Mouse (Mus musculus): Measurements from ENCODE around the gene Zfp488. TPM values are rescaled to one million over a fixed set of nuclear protein-coding genes. Genes with fewer than 3 reads are reported as not detected.
A peak's percentile ranks its signal among the peaks of the same experiment; 100 is the strongest.

Gene Zfp488
- polyA plus RNA-seq, 1 experiment from 2014 or later, result 1.5 TPM

GRCm38 (mm10) chr14:33993521-33994289, 15.1 kb upstream of the Zfp488 start:
- Histone ChIP-seq H3K9me3 (ENCODE audit: control insufficient read depth, low read length) (no peaks in the 10 kb centered on the region), H3K27ac (ENCODE audit: low read depth, low read length) (no peak overlapping the region), H3K27me3 (replicated peaks; ENCODE audit: control insufficient read depth, insufficient read depth, low read length) (no peaks in the 10 kb centered on the region), H3K9ac (ENCODE audit: low read depth, low read length) (no peak overlapping the region), H3K36me3 (ENCODE audit: control insufficient read depth, insufficient read depth, low read length) (no peaks in the 10 kb centered on the region), H3K4me1 (ENCODE audit: control insufficient read depth, insufficient read depth, low read depth, low read length) (no peaks in the 10 kb centered on the region), H3K4me2 (ENCODE audit: low read length) (no peak overlapping the region), H3K4me3 (ENCODE audit: low read length) (no peak overlapping the region)
- WGBS, result 88% methylated on average over 6 of the region's 6 CpGs
- ATAC-seq, result no peak

GRCm38 (mm10) chr14:33993051-33993450, 14.5 kb upstream of the Zfp488 start:
- 93% methylated on average over 9 of the region's 9 CpGs for WGBS
- Histone ChIP-seq H3K4me2 (ENCODE audit: low read length) (no peak overlapping the region), H3K9me3 (ENCODE audit: control insufficient read depth, low read length) (no peaks in the 10 kb centered on the region), H3K36me3 (ENCODE audit: control insufficient read depth, insufficient read depth, low read length) (no peaks in the 10 kb centered on the region), H3K4me1 (ENCODE audit: control insufficient read depth, insufficient read depth, low read depth, low read length) (no peaks in the 10 kb centered on the region), H3K27ac (ENCODE audit: low read depth, low read length) (no peak overlapping the region), H3K9ac (ENCODE audit: low read depth, low read length) (no peak overlapping the region), H3K4me3 (ENCODE audit: low read length) (no peak overlapping the region), H3K27me3 (replicated peaks; ENCODE audit: control insufficient read depth, insufficient read depth, low read length) (no peaks in the 10 kb centered on the region)
- no peak for ATAC-seq

DNA sequence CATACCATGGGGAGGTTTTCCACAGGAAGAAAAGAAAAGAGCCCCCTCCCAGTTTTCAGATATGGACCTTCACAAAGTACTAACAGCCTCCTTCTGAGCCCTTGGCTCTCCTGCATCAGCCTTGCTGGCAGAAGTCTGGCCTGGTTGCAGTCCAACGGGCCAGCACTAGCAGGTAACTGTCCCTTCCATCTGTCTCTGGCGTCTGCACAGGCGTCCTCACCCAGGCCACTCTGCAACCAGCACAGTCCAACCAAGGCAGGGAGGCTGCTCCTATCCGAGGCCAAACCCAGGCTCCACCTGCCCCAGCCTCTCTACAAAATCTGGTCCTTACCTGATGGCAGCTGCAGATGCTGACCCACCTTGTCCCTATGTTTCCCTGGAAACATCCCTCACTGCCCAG, 13.4 kb upstream of the Zfp488 start:
- no peak overlapping the region for H3K9ac ChIP-seq (ENCODE audit: low read depth, low read length)
- no peak overlapping the region for H3K27ac ChIP-seq (ENCODE audit: low read depth, low read length)
- no peaks in the 10 kb centered on the region for H3K27me3 ChIP-seq (replicated peaks; ENCODE audit: control insufficient read depth, insufficient read depth, low read length)
- no peak overlapping the region for H3K4me2 ChIP-seq (ENCODE audit: low read length)
- no peaks in the 10 kb centered on the region for H3K36me3 ChIP-seq (ENCODE audit: control insufficient read depth, insufficient read depth, low read length)
- 80% methylated on average over 4 of the region's 4 CpGs for WGBS
- no peak for ATAC-seq
- H3K4me1 ChIP-seq (ENCODE audit: control insufficient read depth, insufficient read depth, low read depth, low read length), result no peaks in the 10 kb centered on the region
- H3K4me3 ChIP-seq (ENCODE audit: low read length), result no peak overlapping the region
- H3K9me3 ChIP-seq (ENCODE audit: control insufficient read depth, low read length), result no peaks in the 10 kb centered on the region

DNA sequence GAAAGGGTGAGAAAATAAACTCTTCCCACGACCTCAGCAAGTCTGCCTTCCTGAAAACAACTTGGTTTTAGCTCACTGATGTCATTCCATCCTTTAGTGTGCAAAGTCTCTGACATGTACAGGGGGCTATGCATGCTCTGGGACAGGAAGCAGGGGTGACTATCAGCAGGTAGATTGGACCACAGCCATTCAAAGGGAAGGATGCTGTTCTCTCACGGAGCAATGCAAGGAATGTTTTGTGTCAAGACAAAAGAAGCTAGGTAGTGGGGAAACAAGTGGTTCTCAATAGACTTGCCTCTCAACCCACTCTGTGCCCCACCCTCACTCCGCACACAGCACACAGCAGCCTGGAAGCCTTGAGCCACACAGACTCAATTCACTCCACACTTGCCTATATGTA, 10.6 kb upstream of the Zfp488 start:
- WGBS, result 52% methylated on average over 3 of the region's 3 CpGs
- no peak for ATAC-seq
- Histone ChIP-seq H3K9ac (ENCODE audit: low read depth, low read length) (no peak overlapping the region), H3K4me1 (ENCODE audit: control insufficient read depth, insufficient read depth, low read depth, low read length) (no peaks in the 10 kb centered on the region), H3K4me2 (ENCODE audit: low read length) (no peak overlapping the region), H3K9me3 (ENCODE audit: control insufficient read depth, low read length) (no peaks in the 10 kb centered on the region), H3K27me3 (replicated peaks; ENCODE audit: control insufficient read depth, insufficient read depth, low read length) (no peaks in the 10 kb centered on the region), H3K27ac (ENCODE audit: low read depth, low read length) (no peak overlapping the region), H3K36me3 (ENCODE audit: control insufficient read depth, insufficient read depth, low read length) (no peaks in the 10 kb centered on the region), H3K4me3 (ENCODE audit: low read length) (no peak overlapping the region)

- H3K9me3 ChIP-seq (ENCODE audit: control insufficient read depth, low read length), result no peaks in the 10 kb centered on the region
- H3K27ac ChIP-seq (ENCODE audit: low read depth, low read length), result no peak overlapping the region
- no peak for ATAC-seq
- H3K27me3 ChIP-seq (replicated peaks; ENCODE audit: control insufficient read depth, insufficient read depth, low read length), result peaks cover 4% of the 10 kb centered on the region; the same call in 1 of the 2 replicates
- H3K36me3 ChIP-seq (ENCODE audit: control insufficient read depth, insufficient read depth, low read length), result no peaks in the 10 kb centered on the region
- 21% methylated on average over 7 of the region's 7 CpGs for WGBS
- H3K4me2 ChIP-seq (ENCODE audit: low read length), result peak overlapping the region; percentile 85
- H3K9ac ChIP-seq (ENCODE audit: low read depth, low read length), result peak overlapping the region; percentile 43; the same call in 1 of the 2 replicates
- peaks cover 5% of the 10 kb centered on the region; the same call in 1 of the 2 replicates for H3K4me1 ChIP-seq (ENCODE audit: control insufficient read depth, insufficient read depth, low read depth, low read length)
- H3K4me3 ChIP-seq (ENCODE audit: low read length), result peak overlapping the region; percentile 46; the same call in 1 of the 2 replicates
Measured at GRCm38 (mm10) chr14:33977748-33978147, 816 bp downstream of the Zfp488 start.

GRCm38 (mm10) chr14:33974752-33975151, 3.8 kb downstream of the Zfp488 start:
- Histone ChIP-seq H3K9me3 (ENCODE audit: control insufficient read depth, low read length) (no peaks in the 10 kb centered on the region), H3K4me3 (ENCODE audit: low read length) (no peak overlapping the region), H3K9ac (ENCODE audit: low read depth, low read length) (no peak overlapping the region), H3K27me3 (replicated peaks; ENCODE audit: control insufficient read depth, insufficient read depth, low read length) (peaks cover 4% of the 10 kb centered on the region; the same call in 1 of the 2 replicates), H3K4me1 (ENCODE audit: control insufficient read depth, insufficient read depth, low read depth, low read length) (peaks cover 5% of the 10 kb centered on the region; the same call in 1 of the 2 replicates), H3K4me2 (ENCODE audit: low read length) (no peak overlapping the region), H3K27ac (ENCODE audit: low read depth, low read length) (no peak overlapping the region), H3K36me3 (ENCODE audit: control insufficient read depth, insufficient read depth, low read length) (no peaks in the 10 kb centered on the region)
- ATAC-seq, result peak; percentile 57
- 42% methylated on average over 5 of the region's 5 CpGs for WGBS

- Histone ChIP-seq H3K4me2 (ENCODE audit: low read length) (no peak overlapping the region), H3K9me3 (ENCODE audit: control insufficient read depth, low read length) (no peaks in the 10 kb centered on the region), H3K36me3 (ENCODE audit: control insufficient read depth, insufficient read depth, low read length) (no peaks in the 10 kb centered on the region), H3K27ac (ENCODE audit: low read depth, low read length) (no peak overlapping the region), H3K27me3 (replicated peaks; ENCODE audit: control insufficient read depth, insufficient read depth, low read length) (no peaks in the 10 kb centered on the region), H3K4me1 (ENCODE audit: control insufficient read depth, insufficient read depth, low read depth, low read length) (no peaks in the 10 kb centered on the region), H3K9ac (ENCODE audit: low read depth, low read length) (no peak overlapping the region), H3K4me3 (ENCODE audit: low read length) (no peak overlapping the region)
- ATAC-seq, result no peak
- WGBS, result 59% methylated on average over 7 of the region's 7 CpGs
Measured at GRCm38 (mm10) chr14:33972679-33973078, 5.9 kb downstream of the Zfp488 start.

DNA sequence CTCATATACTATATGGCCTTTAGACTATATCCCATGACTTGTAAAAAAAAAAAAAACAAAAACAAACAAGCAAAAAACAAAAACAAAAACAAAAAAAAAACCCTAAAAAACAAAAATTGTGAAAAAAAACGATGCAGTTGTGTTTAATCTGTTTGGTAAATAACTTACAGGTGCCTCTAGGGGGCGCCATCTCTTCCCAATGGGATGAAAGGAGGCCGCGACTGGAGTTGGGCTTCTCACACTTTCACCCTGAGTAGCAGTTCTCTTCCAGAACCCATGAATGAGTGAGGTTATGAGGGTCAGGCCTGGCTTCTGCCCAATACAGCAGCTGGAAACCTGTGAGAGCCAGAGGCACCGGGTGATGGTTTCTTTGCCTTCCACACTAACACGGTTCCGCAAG, 12.9 kb downstream of the Zfp488 start:
- Histone ChIP-seq H3K4me2 (ENCODE audit: low read length) (no peak overlapping the region), H3K4me1 (ENCODE audit: control insufficient read depth, insufficient read depth, low read depth, low read length) (no peaks in the 10 kb centered on the region), H3K4me3 (ENCODE audit: low read length) (no peak overlapping the region), H3K27ac (ENCODE audit: low read depth, low read length) (no peak overlapping the region), H3K27me3 (replicated peaks; ENCODE audit: control insufficient read depth, insufficient read depth, low read length) (no peaks in the 10 kb centered on the region), H3K9ac (ENCODE audit: low read depth, low read length) (no peak overlapping the region), H3K36me3 (ENCODE audit: control insufficient read depth, insufficient read depth, low read length) (no peaks in the 10 kb centered on the region), H3K9me3 (ENCODE audit: control insufficient read depth, low read length) (no peaks in the 10 kb centered on the region)
- ATAC-seq, result no peak
- 67% methylated on average over 7 of the region's 7 CpGs for WGBS

DNA sequence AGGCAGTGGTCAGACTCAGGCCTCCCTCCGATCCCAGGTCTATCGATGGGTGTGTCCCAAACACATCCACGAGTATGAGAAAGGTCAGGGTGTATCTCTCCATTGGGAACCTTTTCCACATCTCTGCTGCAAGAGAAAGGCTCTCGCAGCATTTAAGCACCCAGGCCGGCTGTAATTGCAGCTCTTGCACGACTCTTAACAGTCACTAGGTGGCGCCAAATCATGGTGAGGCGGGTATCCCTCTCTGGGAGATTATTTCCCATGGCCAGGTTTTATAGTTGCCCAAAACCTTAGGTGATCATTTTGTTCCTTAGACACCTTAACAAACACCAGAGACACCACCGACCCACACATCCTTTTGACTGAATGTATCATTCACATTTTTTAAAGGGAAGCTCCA, 19.2 kb downstream of the Zfp488 start:
- WGBS, result 14% methylated on average over 9 of the region's 9 CpGs
- Histone ChIP-seq H3K4me2 (ENCODE audit: low read length) (no peak overlapping the region), H3K4me3 (ENCODE audit: low read length) (no peak overlapping the region), H3K27ac (ENCODE audit: low read depth, low read length) (no peak overlapping the region), H3K27me3 (replicated peaks; ENCODE audit: control insufficient read depth, insufficient read depth, low read length) (no peaks in the 10 kb centered on the region), H3K9ac (ENCODE audit: low read depth, low read length) (no peak overlapping the region), H3K4me1 (ENCODE audit: control insufficient read depth, insufficient read depth, low read depth, low read length) (no peaks in the 10 kb centered on the region), H3K36me3 (ENCODE audit: control insufficient read depth, insufficient read depth, low read length) (no peaks in the 10 kb centered on the region), H3K9me3 (ENCODE audit: control insufficient read depth, low read length) (no peaks in the 10 kb centered on the region)
- ATAC-seq, result 0 out of 2 replicates have a peak, but pooled peaks have one; percentile 14
